Mouse (Mus musculus): ENCODE results near the gene AW011738.

GRCm38 (mm10) chr4:156188811-156189323 lies 14.2 kb upstream of the AW011738 start:
- TF ChIP-seq CTCF (IDR thresholded peaks at IDR 0.05; ENCODE audit: control insufficient read depth, insufficient read depth, insufficient read length) = no peak
- TF ChIP-seq USF1 (IDR thresholded peaks at IDR 0.05; ENCODE audit: low read depth) = no peak
- no peak for TF ChIP-seq FOSL1 (IDR thresholded peaks at IDR 0.05; ENCODE audit: insufficient read depth, low read length, poor library complexity, severe bottlenecking)
- no peak for TF ChIP-seq MAX (IDR thresholded peaks at IDR 0.05)
- no peak for TF ChIP-seq MYOD1 (IDR thresholded peaks at IDR 0.05; ENCODE audit: control insufficient read depth, insufficient read length, low read depth)

Data from C2C12 (cell line).